Mouse (Mus musculus): ENCODE results near the gene Pole4.

GRCm38 (mm10) chr6:82585396-82585795, 119.8 kb downstream of the Pole4 start:
- TF ChIP-seq CTCF (IDR thresholded peaks at IDR 0.05; ENCODE audit: low read depth, low read length) (no peak), TAL1 (conservative IDR thresholded peaks at IDR 0.05; ENCODE audit: low read depth, low read length) (no peak), POLR2AphosphoS5 (IDR thresholded peaks at IDR 0.05; ENCODE audit: insufficient replicate concordance, low read depth, low read length) (no peak), GATA1 (IDR thresholded peaks at IDR 0.05; ENCODE audit: borderline replicate concordance, low read length) (no peak), GATA2 (IDR thresholded peaks at IDR 0.05; ENCODE audit: borderline replicate concordance, low read depth, low read length) (no peak)
